Mouse (Mus musculus) left cerebral cortex, postnatal 14 days (tissue): ENCODE data around the gene Sectm1a. TPM values are rescaled to one million over a fixed set of nuclear protein-coding genes. Genes with fewer than 3 reads are reported as not detected.
A peak's percentile ranks its signal among the peaks of the same experiment; 100 is the strongest.
"Not testable (repeated sequence)": the region's sequence is repeated elsewhere in the genome, so short reads cannot be mapped to it uniquely, and the experiment has no call there.

Experiments used
- DNase-seq, 2 experiments: peaks; one replicate each; pipeline ENCODE4 v3.0.0; 2021 to 2022; ENCODE audit warnings: low spot score in 2 of 2, mixed read lengths in 1 of 2
- intact Hi-C: fragments of 180-260 bp; cut with DNase I; formaldehyde crosslinking; loops from one replicate; pipeline ENCODE4 v1.15.1; 2025
- total RNA-seq, 2 experiments: library from RNA; stranded (reverse); gene quantifications; 2 replicates each; pipeline ENCODE4 v1.2.3; 2021

Gene Sectm1a
- total RNA-seq, 2 experiments from 2014 or later = not detected

- DNase-seq = no peak
- intact Hi-C loops = no loop called here
These were observed 24.3 kb downstream of the Sectm1a start for GRCm38 (mm10) chr11:121056536-121057236.

- intact Hi-C loops = loop anchor here (5.0 kb wide), 1 partner anchor 149 kb away; the partner anchor contains the start of genes Hexdc and Ogfod3
- DNase-seq = peak; percentile 76 to 84
These were observed 27.5 kb downstream of the Sectm1a start for GRCm38 (mm10) chr11:121053536-121053935.

DNA sequence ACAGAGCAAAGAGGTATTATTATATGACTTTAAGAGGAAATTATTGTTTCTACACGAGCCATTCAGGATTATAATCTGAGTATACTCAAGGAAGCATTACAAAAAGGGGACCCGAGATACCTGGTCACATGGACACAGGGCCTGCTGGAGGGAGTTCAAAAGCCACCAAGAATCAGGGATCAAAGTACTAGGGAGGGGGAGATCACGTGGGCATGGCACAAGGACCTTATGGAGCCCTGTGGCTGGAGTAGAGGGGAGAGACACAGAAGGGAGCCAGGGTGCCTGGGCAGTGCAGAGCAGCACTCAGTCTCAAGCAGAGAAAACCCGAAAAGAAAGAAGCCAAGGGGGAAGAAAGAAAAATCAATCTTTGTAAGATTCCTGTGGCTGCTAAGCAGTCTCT lies 28.6 kb downstream of the Sectm1a start:
- DNase-seq = no peak
- intact Hi-C loops = loop anchor here (5.0 kb wide), 1 partner anchor 150 kb away; the partner anchor contains the start of genes Hexdc and Ogfod3

GRCm38 (mm10) chr11:121051793-121052192 lies 29.2 kb downstream of the Sectm1a start:
- intact Hi-C loops = loop anchor here (5.0 kb wide), 1 partner anchor 151 kb away; the partner anchor contains the start of genes Hexdc and Ogfod3
- no peak for DNase-seq

DNA sequence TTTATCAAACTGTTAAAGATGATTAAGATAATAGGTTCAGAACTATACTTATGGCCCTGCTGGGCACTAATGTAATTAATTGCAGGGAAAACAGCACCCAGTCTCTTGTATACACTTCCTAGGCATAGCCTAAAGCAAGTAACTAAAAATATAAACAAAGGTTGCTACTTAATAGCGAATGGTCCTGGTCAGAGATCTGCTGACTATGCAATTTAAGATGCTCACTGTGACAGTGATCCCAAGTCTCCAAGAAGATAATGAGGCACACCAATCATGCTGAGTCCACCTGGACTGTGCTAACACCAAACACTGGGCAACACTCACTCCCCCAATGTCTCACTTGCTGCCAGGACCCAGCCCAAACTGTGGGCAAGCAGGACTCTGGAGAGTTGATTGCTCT lies 31.2 kb downstream of the Sectm1a start:
- intact Hi-C loops = loop anchor here (5.0 kb wide), 1 partner anchor 152 kb away; the partner anchor contains the start of genes Hexdc and Ogfod3
- DNase-seq = no peak

DNA sequence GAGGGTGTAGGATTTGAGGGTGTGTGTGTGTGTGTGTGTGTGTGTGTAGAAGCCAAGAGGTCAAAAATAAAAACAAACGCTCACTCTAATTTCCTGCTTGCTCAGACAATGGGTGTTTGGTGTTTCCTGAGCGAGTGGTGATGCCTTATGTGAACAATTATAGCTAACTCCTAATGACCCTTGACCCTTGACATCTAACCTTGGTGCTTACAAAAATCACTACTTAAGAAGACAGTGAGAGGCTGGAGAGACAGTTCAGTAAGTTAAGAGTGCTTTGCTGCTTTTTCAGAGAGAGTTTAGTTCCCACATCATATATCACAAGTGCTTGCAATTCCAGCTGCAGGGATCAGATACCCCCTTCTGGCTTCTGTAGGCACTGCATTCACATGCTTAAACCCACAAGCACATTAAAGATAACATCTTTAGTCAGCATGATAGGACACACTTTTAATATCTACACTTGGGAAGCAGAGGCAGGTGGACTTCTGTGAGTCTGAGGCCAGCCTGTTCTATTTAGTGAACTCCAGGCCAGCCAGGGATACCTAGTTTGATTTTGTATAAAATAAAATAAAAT lies 33.1 kb downstream of the Sectm1a start:
- intact Hi-C loops = no loop called here

GRCm38 (mm10) chr11:121045286-121045685 lies 35.7 kb downstream of the Sectm1a start:
- intact Hi-C loops = no loop called here
- no peak for DNase-seq

More for the DNA sequence above, 33.1 kb downstream of the Sectm1a start:
- DNase-seq = peak; percentile 37 to 53

DNA sequence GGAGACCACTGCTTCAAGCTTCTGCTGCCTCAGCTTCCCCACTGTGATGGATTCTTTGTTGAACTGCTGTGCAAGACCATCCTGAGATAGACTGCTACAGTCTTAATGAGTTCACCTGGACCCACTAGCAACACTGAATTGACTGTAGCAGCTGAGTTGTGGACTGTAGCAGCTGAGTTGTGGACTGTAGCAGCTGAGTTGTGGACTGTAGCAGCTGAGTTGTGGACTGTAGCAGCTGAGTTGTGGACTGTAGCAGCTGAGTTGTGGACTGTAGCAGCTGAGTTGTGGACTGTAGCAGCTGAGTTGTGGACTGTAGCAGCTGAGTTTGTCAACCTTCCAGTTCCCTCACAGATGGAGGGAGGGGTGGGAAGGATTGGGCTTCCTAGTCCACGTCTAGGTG lies 38.0 kb downstream of the Sectm1a start:
- intact Hi-C loops, DNase-seq: not testable (repeated sequence)

- intact Hi-C loops = no loop called here
- no peak for DNase-seq
These were observed 38.5 kb downstream of the Sectm1a start for GRCm38 (mm10) chr11:121042480-121042879.

- intact Hi-C loops = loop anchor here (1.0 to 2.0 kb wide), 2 partner anchors 24 to 137 kb away; no protein-coding TSS in a partner anchor
- DNase-seq = no peak
These were observed 39.4 kb downstream of the Sectm1a start for GRCm38 (mm10) chr11:121041636-121042035.

GRCm38 (mm10) chr11:121041212-121041611 lies 39.8 kb downstream of the Sectm1a start:
- DNase-seq = peak; percentile 86 to 90
- intact Hi-C loops = loop anchor here (1.0 to 2.0 kb wide), 2 partner anchors 24 to 136 kb away; no protein-coding TSS in a partner anchor

DNA sequence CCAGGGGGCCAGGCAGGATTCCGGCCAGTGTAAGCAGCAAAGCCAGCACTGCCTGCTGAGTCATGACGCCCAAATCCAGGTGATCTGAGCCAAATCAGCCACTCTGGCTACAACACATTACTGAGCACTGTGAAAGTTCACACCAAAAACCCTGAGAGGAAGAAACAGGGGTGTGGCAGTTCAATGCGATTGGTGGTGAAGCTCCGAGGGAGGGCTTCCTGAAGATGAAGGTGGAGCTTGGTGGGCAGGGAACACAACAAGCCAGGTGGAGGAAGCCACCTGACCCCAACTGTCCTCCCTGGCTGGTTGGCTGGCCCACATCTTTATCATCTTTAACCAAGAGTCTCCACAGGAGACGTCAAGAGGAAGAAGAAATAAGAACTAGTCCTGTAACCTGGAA lies 41.7 kb downstream of the Sectm1a start, which contains the start of gene Cd7:
Gene Cd7 (minus strand): TSS at position 117 of the 400 bp plus-strand sequence.
- intact Hi-C loops = no loop called here
- no peak for DNase-seq

DNA sequence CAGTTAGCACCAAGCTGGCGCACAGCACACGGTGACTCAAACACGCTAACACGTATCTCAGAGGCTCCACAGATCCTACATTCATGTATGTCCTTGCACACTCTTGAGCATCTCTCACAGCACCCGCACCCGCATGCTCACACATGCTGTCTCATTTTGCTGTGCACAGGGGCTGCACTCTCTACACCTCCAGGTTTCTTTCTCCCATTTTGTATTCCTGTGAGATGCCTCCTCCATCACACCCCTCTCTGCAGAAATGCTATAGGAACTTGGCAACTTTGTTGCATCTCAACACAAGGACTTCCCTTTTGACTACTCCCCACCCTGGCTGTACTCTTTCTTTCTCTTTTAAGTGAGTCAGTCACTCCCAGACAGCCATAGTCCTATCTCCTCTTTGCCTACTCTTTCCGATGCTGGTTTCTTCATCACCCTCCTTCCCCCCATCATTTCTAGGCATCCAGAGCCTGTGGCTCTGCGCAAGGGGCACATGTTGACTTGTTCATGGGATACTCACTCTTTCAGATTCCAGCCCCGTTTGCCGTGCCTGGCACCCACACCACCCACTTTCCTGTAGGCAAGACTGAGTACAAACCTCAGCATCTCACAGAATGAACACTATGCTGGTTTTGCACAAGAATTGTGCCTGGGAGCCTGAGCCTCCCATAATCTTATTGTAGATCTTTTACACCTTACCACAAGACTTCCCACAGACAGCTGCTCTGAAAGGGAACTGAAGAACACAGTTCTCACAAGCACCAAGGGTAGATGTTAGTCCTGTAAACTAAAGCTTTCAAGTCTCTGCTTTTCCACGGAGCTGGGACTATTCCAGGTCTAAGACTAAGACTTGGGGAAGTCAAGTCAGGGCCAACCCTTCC lies 42.4 kb downstream of the Sectm1a start:
- intact Hi-C loops = no loop called here
- peak; percentile 17 to 42 for DNase-seq

GRCm38 (mm10) chr11:121033118-121033517 lies 47.9 kb downstream of the Sectm1a start:
- DNase-seq = no peak
- intact Hi-C loops = no loop called here

GRCm38 (mm10) chr11:121027259-121027658 lies 53.8 kb downstream of the Sectm1a start:
- intact Hi-C loops = no loop called here
- DNase-seq = no peak

- intact Hi-C loops = no loop called here
- DNase-seq = peak in 1 of 2 experiments; percentile 46
These were observed 56.9 kb downstream of the Sectm1a start for GRCm38 (mm10) chr11:121024163-121024562.

DNA sequence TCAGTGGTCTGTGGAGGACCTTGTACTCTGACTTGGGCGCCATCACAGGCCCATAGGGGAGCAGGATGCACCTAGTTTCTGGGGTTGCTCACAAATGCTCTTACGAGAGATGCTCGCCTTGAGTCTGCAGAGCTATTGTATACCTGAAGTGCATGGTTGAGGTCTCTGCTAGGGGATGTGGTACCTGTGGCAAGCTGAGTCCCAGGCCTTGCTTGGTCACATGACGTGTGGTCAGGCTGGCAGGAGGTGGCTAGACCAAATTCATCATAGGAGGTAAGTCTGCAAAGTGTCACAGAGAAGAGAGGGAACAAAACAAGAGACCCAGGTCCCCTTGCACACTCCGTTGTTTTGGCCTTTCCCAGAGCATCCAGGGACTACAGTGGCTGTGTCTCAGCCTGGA lies 61.5 kb downstream of the Sectm1a start:
- no peak for DNase-seq
- intact Hi-C loops = no loop called here

DNA sequence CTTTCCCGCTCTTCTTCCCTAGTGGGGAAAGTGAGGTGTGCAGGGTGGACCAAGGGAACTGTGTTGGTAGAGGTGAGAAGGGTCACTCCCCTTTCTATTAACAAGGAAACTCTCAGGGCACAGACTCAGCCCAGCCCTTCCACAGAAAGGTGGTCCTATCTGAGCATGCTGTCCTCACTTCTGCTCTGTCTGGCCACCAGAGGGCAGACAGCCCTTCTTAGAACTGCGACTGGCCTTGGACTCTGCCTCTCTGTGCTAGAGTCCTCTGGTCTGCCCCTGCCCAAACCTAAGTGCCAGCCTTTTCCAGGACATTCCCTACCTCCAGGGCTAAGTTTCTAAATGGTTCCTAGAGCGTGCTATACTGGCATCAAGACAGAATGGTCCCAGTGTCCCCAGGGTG lies 63.3 kb downstream of the Sectm1a start:
- intact Hi-C loops = loop anchor here (1.0 kb wide), 1 partner anchor 24 kb away; no protein-coding TSS in a partner anchor
- peak; percentile 71 to 77 for DNase-seq
